Mouse (Mus musculus) forebrain, embryonic 11.5 days (tissue): ENCODE measurements at regions not wholly inside any gene's neighbourhood (a gene's known extent, or its start where the extent isn't known, plus 50 kb on each side); places are given as distances from the start of the nearest gene placed in this dataset.

Source experiments
- ATAC-seq: fragments of 200-750 bp; cut with Nextera tagmentation; replicated peaks from 2 replicates; pipeline ENCODE4 v1.8.0; 2017; ENCODE audit warnings: moderate TSS enrichment; ENCODE audit not compliant: low FRiP score
- DNase-seq: peaks from one replicate; pipeline ENCODE4 v3.0.0-alpha.2; 2017; ENCODE audit warnings: low spot score
- H3K27ac ChIP-seq: fragments of 300-500 bp; sonication (generic); 2 replicates; pipeline ENCODE4 v1.5.1; 2014; ENCODE audit warnings: low read depth, low read length
- H3K27me3 ChIP-seq: fragments of 300-500 bp; sonication (generic); 2 replicates; pipeline ENCODE4 v1.6.1; 2014; ENCODE audit warnings: mild to moderate bottlenecking, low read length, mixed read lengths; ENCODE audit not compliant: control insufficient read depth, insufficient read depth
- H3K36me3 ChIP-seq: fragments of 300-500 bp; sonication (generic); 2 replicates; pipeline ENCODE4 v1.6.1; 2014; ENCODE audit warnings: mild to moderate bottlenecking, low read length, moderate library complexity, mixed read lengths; ENCODE audit not compliant: control insufficient read depth, insufficient read depth
- H3K4me1 ChIP-seq: fragments of 300-500 bp; sonication (generic); replicated peaks from 2 replicates; pipeline ENCODE4 v1.6.1; 2014; ENCODE audit warnings: low read length, mixed read lengths; ENCODE audit not compliant: control insufficient read depth, insufficient read depth
- H3K4me2 ChIP-seq: fragments of 300-500 bp; sonication (generic); 2 replicates; pipeline ENCODE4 v1.6.1; 2014; ENCODE audit warnings: low read depth, mild to moderate bottlenecking, low read length, moderate library complexity, mixed read lengths; ENCODE audit not compliant: severe bottlenecking
- H3K4me3 ChIP-seq: fragments of 300-500 bp; sonication (generic); 2 replicates; pipeline ENCODE4 v1.5.1; 2014; ENCODE audit warnings: low read depth, low read length
- H3K9ac ChIP-seq: fragments of 300-500 bp; sonication (generic); 2 replicates; pipeline ENCODE4 v1.6.1; 2014; ENCODE audit warnings: low read length
- H3K9me3 ChIP-seq: fragments of 300-500 bp; sonication (generic); 2 replicates; pipeline ENCODE4 v1.6.1; 2016; ENCODE audit warnings: low read length, mixed read lengths; ENCODE audit not compliant: control insufficient read depth
- WGBS: fragments of 180-500 bp; shearing (Covaris S2); extraction: QIAGEN DNeasy Blood & Tissue Kit; methylation state at CpG from one replicate; pipeline ENCODE4 v1.1.7; 2014; 5-methylcytosine and 5-hydroxymethylcytosine counted together

DNA sequence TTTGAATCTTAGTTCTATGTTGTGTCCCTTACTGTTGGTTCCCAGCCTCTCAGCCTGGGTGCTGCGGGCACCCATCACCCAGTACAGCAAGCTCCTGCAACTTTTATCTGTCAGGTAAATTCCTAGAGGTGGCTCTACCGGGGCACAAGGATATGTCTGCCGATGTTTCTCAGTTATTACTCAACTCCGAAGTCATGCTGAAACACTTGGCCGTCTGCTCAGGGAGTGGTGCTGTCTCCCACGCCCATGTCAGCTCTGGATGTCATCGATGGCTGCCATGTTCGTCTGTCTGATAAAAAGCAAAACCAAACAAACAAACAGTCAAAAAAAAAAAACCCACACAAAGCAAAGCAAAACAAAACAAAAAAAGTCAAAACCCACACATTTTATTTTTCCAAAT, 171.4 kb downstream of the Bmp7 start:
- H3K27me3 ChIP-seq = no peaks in the 10 kb centered on the region
- no peak overlapping the region for H3K9ac ChIP-seq
- no peaks in the 10 kb centered on the region for H3K36me3 ChIP-seq
- no peaks in the 10 kb centered on the region for H3K9me3 ChIP-seq
- DNase-seq (no peak), ATAC-seq (no peak)
- H3K4me3 ChIP-seq = no peak overlapping the region
- no peak overlapping the region for H3K27ac ChIP-seq
- peaks cover 14% of the 10 kb centered on the region for H3K4me1 ChIP-seq
- no peak overlapping the region for H3K4me2 ChIP-seq
- WGBS = 91% methylated on average over 8 of the region's 8 CpGs

DNA sequence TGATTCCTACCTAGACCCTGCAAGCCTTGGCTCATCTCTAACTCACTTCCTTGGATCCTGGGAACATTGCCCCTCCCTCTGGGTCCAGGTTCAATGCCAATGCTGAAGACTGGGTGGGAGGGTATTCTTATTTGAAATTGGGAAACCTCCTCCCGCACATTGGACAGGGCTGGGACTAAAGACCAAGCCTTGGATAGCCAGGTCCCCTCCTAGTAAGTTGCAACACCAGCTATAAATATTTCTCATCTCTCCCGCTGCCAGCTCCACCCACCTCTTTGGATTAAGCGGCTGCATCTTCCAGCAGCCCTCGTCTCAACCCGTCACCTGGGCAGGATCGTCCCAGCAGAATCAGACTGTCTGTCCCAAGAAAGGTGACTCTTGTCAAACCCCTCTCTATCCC, 170.1 kb downstream of the Bmp7 start:
- Histone ChIP-seq H3K36me3 (no peaks in the 10 kb centered on the region), H3K4me3 (no peak overlapping the region), H3K4me1 (peaks cover 3% of the 10 kb centered on the region), H3K27me3 (no peaks in the 10 kb centered on the region), H3K4me2 (no peak overlapping the region), H3K9ac (no peak overlapping the region), H3K9me3 (no peaks in the 10 kb centered on the region), H3K27ac (no peak overlapping the region)
- WGBS = 81% methylated on average over 6 of the region's 6 CpGs
- ATAC-seq = no peak
- no peak for DNase-seq

DNA sequence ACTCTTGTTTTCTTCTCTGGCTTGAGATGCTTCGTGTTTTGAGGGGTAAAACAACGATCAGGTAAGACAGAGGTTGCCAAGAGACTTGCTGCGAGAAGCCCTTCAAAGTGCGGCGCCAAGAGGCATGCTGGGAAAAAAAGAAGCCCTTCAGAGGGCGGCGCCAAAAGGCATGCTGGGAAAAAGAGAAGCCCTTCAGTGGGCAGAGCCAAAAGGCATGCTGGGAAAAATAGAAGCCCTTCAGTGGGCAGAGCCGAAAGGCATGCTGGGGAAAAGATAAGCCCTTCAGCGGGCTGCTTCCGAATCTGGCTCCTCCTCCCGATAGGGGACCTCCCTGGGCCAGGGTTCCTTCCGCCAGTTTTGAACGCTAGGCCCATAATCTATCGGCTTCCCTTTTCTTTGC, 169.5 kb downstream of the Bmp7 start:
- Histone ChIP-seq H3K4me2 (no peak overlapping the region), H3K27ac (no peak overlapping the region), H3K4me1 (peaks cover 2% of the 10 kb centered on the region; the same call in 1 of the 2 replicates), H3K9me3 (no peaks in the 10 kb centered on the region), H3K4me3 (no peak overlapping the region), H3K36me3 (no peaks in the 10 kb centered on the region), H3K9ac (no peak overlapping the region), H3K27me3 (no peaks in the 10 kb centered on the region)
- ATAC-seq (no peak), DNase-seq (no peak)
- 93% methylated on average over 14 of the region's 14 CpGs for WGBS

DNA sequence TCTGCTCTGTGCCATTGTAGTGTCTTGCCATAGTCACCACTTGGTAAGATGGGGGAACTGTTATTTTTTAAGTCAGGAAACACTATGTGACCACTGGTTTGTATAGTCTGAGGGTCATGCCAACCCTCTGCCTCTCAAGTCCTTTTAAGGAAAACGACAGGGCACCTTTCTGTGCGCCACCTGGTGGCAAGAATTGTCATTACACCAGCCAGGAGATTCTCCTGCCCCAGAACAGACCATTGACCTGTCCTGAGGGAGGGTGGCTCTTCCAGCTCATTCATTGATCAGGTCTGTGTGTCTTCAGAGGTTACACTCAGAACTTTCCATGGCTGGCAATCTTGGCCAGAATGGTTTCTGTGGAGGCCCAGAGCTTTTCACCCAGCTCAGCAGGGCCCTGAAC, 166.9 kb downstream of the Bmp7 start:
- H3K4me2 ChIP-seq = no peak overlapping the region
- H3K9ac ChIP-seq = no peak overlapping the region
- 2% methylated on average over 2 of the region's 2 CpGs for WGBS
- ATAC-seq = peak; percentile 44
- no peaks in the 10 kb centered on the region for H3K9me3 ChIP-seq
- no peaks in the 10 kb centered on the region for H3K27me3 ChIP-seq
- peak; percentile 88 for DNase-seq
- no peaks in the 10 kb centered on the region for H3K36me3 ChIP-seq
- no peaks in the 10 kb centered on the region for H3K4me1 ChIP-seq
- H3K27ac ChIP-seq = no peak overlapping the region
- no peak overlapping the region for H3K4me3 ChIP-seq

DNA sequence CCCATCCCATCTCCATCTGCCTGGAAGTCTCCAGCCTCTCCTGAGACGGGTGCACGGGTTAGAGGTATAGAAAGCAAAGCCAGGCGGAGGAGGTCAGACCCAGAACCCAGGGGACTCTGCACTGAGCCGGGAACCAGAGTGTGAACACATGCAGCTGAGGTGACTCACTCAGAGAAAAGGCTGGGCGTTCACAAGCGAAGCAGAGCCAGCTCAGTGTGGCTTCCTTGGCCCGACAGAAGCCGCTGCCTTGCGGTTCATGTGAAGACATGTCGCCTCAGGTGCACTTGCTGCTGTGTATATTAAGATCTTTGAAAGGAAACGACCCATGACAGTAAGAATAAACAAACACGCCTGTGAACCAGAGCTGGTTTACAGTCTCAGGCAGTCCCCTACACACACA, 163.6 kb downstream of the Bmp7 start:
- Histone ChIP-seq H3K9me3 (no peaks in the 10 kb centered on the region), H3K36me3 (no peaks in the 10 kb centered on the region), H3K4me2 (no peak overlapping the region), H3K4me3 (no peak overlapping the region), H3K9ac (no peak overlapping the region), H3K27me3 (no peaks in the 10 kb centered on the region), H3K4me1 (0 out of 2 replicates have a peak, but pooled peaks cover 2% of the 10 kb centered on the region), H3K27ac (no peak overlapping the region)
- DNase-seq = no peak
- no peak for ATAC-seq
- WGBS = 74% methylated on average over 12 of the region's 12 CpGs

DNA sequence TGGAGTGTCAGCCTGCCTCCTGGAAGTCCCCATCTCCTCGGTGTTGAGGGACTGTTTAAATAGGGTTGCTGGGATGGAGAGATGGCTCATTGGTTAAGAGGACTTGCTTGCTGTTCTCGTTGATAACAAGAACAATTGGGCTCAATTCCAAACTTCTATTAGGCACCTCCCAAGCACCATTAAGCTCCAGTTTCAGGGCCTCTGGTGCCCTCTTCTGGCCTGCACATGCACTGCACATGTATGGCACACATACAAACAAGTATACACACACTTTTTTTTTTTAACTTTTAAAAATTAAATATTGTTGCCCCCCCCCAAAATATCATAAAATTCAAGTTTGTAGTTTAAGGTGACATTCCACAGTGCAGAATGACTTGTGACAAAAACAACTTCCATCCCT, 162.3 kb downstream of the Bmp7 start:
- Histone ChIP-seq H3K4me1 (0 out of 2 replicates have a peak, but pooled peaks cover 2% of the 10 kb centered on the region), H3K27me3 (no peaks in the 10 kb centered on the region), H3K36me3 (no peaks in the 10 kb centered on the region), H3K27ac (no peak overlapping the region), H3K4me2 (no peak overlapping the region), H3K9me3 (no peaks in the 10 kb centered on the region), H3K4me3 (no peak overlapping the region), H3K9ac (no peak overlapping the region)
- 74% methylated on average over 2 of the region's 2 CpGs for WGBS
- no peak for ATAC-seq
- DNase-seq = no peak

DNA sequence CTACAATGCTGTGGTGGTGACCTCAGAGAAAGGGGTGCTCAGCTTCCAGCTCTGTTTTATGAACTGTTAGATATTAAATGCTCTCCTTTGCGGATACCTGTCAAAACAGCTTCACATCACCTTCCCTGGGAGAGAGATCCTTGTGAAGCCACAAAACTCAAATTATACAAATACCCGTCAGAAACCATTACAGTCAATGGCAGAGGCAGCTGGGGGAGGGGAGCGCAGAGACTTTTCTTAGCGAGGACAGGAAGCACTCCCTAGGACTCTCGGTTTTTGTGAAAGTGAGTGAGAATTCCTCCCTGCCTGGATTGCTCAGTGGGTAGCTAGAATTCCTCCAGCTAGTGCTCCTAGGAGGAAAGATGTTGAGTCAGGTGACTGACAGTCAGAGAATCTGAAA, 161.0 kb downstream of the Bmp7 start:
- peaks cover 3% of the 10 kb centered on the region; the same call in 1 of the 2 replicates for H3K9me3 ChIP-seq

DNA sequence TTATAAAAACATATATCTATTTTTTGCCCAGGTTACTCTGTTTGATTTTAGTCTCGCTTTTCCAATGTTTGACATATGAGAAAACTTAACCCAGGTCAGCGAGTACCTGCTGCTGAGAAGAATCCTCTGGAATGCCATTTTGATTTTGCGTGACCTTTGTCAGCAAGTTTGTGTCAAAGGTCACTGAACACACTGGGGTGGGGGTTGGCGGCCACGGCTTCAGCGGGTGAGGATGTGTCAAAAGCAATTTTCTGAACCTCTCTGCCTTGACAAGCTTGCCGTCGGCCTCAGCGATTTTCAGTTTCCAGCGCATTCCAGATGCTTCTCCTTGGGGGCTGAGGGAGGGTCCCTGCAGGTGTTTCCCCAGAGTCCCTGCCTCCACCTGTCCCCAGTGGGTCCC, 157.4 kb downstream of the Bmp7 start:
- Histone ChIP-seq H3K27me3 (peaks cover 6% of the 10 kb centered on the region; the same call in 1 of the 2 replicates), H3K9ac (no peak overlapping the region), H3K27ac (no peak overlapping the region), H3K36me3 (no peaks in the 10 kb centered on the region), H3K9me3 (peaks cover 3% of the 10 kb centered on the region; the same call in 1 of the 2 replicates), H3K4me1 (0 out of 2 replicates have a peak, but pooled peaks cover 2% of the 10 kb centered on the region), H3K4me2 (no peak overlapping the region), H3K4me3 (no peak overlapping the region)
- 73% methylated on average over 10 of the region's 10 CpGs for WGBS
- no peak for DNase-seq
- no peak for ATAC-seq

More for the DNA sequence above, 161.0 kb downstream of the Bmp7 start:
- DNase-seq = no peak
- Histone ChIP-seq H3K4me1 (0 out of 2 replicates have a peak, but pooled peaks cover 2% of the 10 kb centered on the region), H3K9ac (no peak overlapping the region), H3K4me3 (no peak overlapping the region), H3K27ac (no peak overlapping the region), H3K27me3 (no peaks in the 10 kb centered on the region), H3K36me3 (no peaks in the 10 kb centered on the region), H3K4me2 (no peak overlapping the region)
- no peak for ATAC-seq
- 26% methylated on average over 5 of the region's 5 CpGs for WGBS

DNA sequence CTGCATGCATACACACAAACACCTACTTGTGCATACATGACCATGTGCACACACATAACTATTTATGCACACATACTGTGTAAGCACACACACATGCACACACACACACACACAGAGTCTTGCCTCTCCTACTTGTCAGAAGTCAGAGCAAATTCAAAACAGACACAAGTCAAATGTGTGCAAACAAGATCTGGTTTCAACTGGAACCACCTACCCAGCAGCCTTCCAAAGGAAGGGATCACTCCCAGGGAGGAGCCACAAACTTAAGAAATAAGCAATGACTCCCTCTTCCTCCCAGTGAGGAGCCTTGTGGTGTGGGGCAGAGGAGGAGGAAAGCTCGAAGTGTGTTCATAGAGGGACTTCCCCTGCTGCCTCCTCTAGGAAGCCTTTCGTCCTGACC, 153.8 kb downstream of the Bmp7 start:
- no peak overlapping the region for H3K4me2 ChIP-seq
- no peak overlapping the region for H3K9ac ChIP-seq
- H3K4me1 ChIP-seq = peaks cover 2% of the 10 kb centered on the region; the same call in 1 of the 2 replicates
- peaks cover 22% of the 10 kb centered on the region for H3K27me3 ChIP-seq
- no peaks in the 10 kb centered on the region for H3K36me3 ChIP-seq
- H3K9me3 ChIP-seq = peaks cover 3% of the 10 kb centered on the region; the same call in 1 of the 2 replicates
- no peak for DNase-seq
- no peak for ATAC-seq
- no peak overlapping the region for H3K27ac ChIP-seq
- no peak overlapping the region for H3K4me3 ChIP-seq
- WGBS = 37% methylated on average over 2 of the region's 2 CpGs
